Mouse (Mus musculus) spleen, adult 18-20 months (tissue): ENCODE data around the gene Il15.

Experiments used
- DNase-seq, 2 experiments: peaks; one replicate each; pipeline ENCODE4 v3.0.0; 2022; ENCODE audit warnings: mixed read lengths in 2 of 2

Gene Il15

DNA sequence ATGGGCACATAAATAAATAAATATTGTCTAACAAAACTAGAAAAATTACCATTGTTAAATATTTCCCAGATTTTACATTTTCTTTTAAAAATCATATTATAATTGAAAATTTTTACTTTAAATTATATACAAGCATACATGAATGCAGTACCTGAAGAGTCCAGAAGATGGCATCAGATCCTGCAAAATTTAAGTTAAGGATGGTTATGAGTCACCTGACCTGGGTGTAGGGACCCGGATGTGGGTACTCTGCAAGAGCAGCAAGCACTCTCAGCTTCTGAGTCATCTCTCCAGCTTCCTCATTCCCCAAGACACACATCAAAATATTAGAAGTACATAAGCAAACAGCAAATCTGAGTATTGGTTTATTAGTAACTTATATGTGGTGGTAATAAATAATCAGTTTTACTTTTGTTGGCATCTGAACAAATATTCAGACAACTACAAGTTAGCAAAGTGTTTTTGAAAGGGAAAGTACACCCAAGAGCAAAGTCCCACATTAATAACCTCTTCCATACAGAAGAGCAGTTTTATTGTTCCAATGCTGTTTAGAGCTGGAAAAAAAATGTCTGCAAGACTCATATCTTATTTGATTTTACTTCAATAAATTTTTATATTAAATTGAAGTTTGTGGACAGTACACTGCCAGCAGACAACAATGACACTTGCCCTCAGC, 51.6 kb downstream of the Il15 start:
- DNase-seq: peak in 1 of 2 experiments; percentile 6

DNA sequence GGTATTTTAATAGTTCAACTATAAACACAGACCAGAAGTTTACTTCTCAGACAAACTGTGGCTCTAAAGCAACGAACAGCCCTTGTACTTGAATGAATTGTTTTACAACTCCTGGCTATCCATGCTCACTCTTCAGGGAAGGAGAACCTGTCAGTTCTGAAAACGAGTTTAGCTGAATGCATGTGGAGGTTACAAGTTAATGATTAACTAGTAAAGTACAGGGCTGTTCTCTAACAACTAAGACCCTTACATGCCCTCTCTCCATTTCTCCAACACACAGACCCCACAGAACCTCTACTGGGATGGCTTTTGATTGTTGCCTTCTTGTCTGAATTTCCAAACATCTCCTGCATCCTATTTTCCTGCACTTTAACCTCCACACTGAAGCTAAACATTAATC, 53.7 kb downstream of the Il15 start:
- no peak for DNase-seq

DNA sequence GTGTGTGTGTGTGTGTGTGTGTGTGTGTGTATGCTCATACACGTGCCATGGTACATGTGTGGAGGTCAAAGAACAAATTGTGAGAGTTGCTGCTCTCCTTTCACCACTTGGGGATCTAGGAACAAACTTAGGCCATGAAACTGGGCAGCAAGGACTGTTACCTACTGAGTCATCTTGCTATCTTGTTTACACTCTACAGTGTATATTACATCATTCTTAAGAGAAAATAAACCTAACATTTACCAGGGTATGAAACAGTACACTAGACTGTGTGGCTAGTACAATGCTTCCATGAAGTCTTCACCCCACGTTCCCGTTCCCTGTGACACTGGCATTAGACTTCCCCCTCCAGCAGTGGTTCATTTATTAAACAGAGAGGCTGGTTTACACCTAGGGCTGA, 56.5 kb downstream of the Il15 start:
- DNase-seq: no peak

DNA sequence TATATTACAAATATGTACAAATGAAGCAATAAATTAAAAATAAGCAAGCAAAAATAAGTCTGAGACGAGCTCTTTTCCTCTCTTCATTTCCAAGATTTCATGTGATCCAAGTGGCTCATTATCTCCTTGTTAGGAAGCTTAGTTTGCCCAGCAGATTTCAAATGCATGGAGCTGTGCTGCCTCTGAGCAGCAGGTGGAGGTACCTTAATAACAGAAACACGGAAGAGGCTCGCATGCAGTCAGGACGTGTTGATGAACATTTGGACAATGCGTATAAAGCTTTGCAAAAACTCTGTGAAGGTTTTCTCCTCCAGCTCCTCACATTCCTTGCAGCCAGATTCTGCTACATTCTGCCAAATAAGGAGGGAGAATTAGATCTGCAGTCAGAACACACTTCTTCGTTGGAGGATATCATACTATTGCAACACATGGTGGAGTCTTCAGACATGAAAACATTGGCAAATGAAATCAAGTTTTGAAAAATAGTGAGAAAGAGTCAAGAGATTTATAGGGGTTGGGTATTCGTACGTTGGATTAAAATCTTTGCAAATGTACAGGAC, 71.3 kb downstream of the Il15 start:
- no peak for DNase-seq

DNA sequence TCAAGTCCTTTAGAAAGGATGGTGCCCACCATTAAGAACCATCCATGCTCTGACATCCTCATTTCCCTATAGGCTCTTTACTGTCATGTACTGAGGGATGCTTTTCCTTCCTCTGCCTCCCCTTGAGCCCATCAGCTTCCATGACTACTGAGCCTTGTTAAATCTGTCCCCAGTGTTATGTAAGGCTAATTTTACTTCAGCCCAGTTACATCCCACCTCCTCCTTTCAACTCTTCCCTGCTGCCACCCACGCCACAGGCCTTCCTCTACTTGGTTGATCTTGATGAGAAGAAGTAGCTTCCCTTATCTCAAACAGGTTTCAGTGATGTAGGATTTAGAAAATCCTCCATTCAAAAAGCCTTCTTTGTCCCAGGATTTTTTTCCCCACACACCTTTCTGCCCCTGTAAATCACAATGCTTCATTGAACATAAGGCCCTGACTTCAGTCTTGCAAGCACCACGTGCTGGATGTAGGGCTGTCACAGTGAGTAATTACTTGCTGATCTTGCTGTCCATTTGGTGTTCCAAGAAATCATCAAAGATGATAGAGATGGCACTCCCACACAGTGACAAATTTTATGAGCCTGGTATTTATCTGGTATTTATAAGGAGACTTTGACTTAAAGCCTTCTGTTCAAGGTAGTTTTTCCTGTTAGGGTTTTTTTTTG, 74.9 kb downstream of the Il15 start:
- DNase-seq: no peak

DNA sequence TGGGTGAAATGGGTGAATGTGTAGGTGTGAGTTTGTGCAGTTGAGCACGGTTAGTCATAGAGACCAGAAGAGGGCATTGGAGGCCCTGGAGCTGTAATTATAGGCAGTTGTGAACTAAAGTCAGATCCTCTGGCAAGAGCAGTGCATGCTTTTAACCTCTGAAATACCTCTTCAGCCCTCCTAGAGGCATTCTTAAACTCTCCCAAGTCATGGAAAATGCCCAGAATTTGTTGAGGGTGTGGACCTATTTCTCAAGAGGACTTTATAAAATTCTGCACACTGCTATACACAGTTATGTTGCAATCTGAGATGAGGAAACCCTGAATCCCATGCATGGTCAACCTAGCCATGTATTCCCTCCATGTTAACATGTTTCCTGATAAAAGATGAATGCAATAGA, 77.0 kb downstream of the Il15 start:
- DNase-seq: no peak

DNA sequence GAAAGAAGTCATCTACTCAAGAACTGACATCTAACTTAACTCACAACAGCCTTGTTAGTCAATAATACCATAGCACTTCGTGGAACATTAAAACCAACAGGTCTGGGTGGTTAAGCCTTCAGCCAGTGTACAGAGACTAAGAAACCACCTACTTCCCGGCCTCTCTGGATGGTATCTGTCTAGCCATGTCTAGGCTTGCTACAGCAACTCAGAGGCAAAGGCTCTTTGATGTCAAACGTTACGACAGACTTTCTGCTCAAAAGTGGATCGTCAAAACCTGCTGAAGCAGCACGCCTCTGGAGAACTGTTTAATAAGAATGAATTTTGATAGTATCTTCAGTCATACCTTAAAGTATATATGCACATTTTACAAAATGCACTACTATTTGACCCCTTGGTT, 77.4 kb downstream of the Il15 start:
- no peak for DNase-seq

DNA sequence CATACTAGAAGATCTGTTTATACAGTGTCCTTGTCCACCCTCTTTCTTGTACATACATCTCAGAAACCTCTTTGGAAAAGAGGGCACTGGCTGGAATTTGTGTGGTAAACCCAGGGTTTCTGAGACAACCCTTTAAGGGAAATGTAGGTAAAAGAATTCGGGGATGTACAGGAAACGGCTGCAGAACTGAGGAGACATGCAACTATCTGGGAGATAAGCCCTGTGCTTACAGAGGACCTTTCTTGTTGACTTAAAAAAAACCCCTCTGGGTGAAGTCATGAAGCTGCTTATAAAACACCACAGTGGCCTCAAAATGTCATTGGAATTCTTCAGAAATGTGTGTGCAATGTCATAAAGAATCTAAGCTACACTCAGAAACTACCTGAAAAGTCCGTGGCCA, 85.6 kb downstream of the Il15 start:
- no peak for DNase-seq

DNA sequence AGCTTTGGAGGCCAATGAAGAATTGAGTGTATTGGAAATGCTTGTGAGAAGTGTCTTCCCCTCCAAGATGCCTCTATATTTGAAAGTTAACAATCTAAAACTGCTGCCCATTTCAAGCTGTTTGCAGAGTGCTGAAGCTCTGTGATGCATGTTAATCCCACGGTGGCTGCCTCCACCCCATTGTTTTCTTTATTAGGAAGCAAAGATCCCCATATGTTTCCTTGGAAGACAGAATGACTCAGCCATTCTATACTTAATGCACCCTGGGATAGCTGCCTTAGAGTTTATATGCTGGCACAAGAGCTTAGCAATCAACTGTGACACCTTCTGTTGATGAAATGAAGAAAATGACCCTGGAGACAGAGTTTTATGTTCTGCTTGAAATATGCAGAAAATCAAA, 96.6 kb downstream of the Il15 start:
- DNase-seq: no peak

DNA sequence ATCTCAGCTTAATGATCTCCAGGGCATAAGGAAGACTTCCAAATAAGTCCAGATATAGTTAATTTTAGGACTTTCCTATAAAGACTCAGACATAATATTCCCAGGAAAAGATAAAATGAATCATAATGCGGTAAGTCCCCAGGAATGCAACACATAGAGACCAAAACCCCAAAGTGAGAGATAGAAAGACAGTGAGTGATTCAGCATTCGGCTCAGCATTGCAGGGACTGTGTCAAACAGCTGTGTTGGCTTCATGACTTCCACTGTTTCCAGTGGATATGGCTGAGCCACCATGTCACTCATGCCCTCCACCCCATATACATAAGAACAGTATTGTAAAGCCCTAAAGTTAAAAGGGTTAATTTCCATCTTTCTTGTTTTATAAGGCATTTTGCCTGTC, 106.8 kb downstream of the Il15 start:
- DNase-seq: no peak

DNA sequence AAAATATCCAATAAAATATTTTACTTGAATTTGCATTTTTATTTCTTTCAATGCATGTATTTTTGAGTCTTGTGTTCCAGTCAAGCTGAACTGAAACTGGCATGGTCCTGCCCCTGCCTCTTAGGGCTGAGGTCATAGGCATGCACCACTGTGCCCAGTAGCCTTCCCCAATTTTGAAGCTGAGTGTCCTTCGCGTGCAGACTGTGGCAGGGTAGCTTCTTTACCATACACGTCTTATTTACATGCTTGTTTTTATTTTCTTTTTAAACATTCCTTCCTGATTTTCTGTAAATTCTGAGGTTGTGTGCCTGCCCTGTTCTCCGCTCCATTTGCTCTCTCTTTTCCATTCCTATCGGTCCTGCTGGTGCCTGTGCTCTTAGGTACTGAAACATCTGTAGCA, 111.4 kb downstream of the Il15 start:
- no peak for DNase-seq

DNA sequence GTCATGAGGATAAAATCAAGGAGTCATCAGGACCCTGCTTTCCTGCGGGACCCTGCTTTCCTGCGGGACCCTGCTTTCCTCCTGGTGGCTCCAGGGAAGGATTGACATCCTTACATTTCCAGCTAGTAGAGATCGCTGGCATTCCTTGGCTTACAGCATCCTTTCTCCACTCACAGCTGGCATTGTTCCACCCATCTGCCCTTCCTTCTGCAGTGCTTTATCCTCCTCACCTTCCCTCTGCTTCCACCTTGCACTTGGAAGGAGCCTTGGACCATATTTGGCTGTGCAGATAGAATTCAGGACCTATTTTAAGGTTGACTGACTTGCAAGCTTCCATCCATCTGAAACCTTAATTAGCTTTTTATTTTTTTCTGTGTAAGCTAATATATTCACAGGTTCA, 117.2 kb downstream of the Il15 start:
- no peak for DNase-seq

DNA sequence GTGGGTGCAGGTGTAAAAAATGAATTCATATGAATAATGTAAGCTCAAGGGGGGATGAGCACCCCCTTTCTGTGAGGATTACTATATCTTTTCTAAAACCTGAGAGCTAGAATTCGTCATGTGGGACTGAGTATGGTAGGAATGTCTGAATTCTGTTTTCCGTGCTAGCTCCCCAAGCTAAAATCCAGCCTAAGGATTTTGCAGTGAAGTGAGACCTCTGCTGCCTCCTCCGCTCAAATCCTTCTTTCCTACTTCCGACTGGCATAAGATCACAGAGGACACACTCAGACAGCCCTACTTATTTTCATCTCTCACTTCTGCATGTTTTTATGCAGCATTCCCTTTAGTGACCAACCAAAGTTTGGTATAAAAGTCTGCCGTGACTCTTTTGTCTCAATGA, 121.0 kb downstream of the Il15 start:
- DNase-seq: no peak
